7 mouse cellular contexts compared by ENCODE assay signal in genomic region chr2:92008623-92009404, GRCm38 (mm10). TPM values are rescaled to one million over a fixed set of nuclear protein-coding genes. Genes with fewer than 3 reads are reported as not detected.
DNase-seq lines count a peak whose midpoint lies in the region; ATAC-seq and TF ChIP-seq lines count a peak whose summit lies in the region.

No protein-coding gene starts in this region.

- no peak for TF ChIP-seq CTCF in forebrain, postnatal 0 days (IDR thresholded peaks at IDR 0.05; ENCODE audit: low read depth)
- TF ChIP-seq CTCF in lung, postnatal 0 days (IDR thresholded peaks at IDR 0.05) = no peak

- 3% methylated on average over 20 of the region's 20 CpGs for WGBS in forebrain, postnatal 0 days
- WGBS in lung, postnatal 0 days = 2% methylated on average over 20 of the region's 20 CpGs

- H3K27me3 ChIP-seq in forebrain, postnatal 0 days (ENCODE audit: insufficient read depth, low read length) = no peaks in the 10 kb centered on the region
- no peaks in the 10 kb centered on the region for H3K27me3 ChIP-seq in lung, postnatal 0 days (replicated peaks; ENCODE audit: insufficient read depth, low read length)

- peak overlapping the region; percentile 58 for H3K4me3 ChIP-seq in forebrain, postnatal 0 days (ENCODE audit: low read depth, low read length)
- H3K4me3 ChIP-seq in lung, postnatal 0 days (ENCODE audit: low read depth, low read length) = peak overlapping the region; percentile 46

- peak overlapping the region; percentile 62 for H3K9ac ChIP-seq in forebrain, postnatal 0 days
- peak overlapping the region; percentile 67 for H3K9ac ChIP-seq in lung, postnatal 0 days (replicated peaks; ENCODE audit: low read depth)

- TF ChIP-seq EP300 in lung, postnatal 0 days (IDR thresholded peaks at IDR 0.05) = peak; percentile 63; the same call in 1 of the 2 replicates

- peak overlapping the region; percentile 84 for H3K27ac ChIP-seq in forebrain, postnatal 0 days (ENCODE audit: low read depth, low read length)
- peak overlapping the region; percentile 93 for H3K27ac ChIP-seq in lung, postnatal 0 days (ENCODE audit: low read length)

- peak overlapping the region; percentile 93 for H3K4me2 ChIP-seq in forebrain, postnatal 0 days (ENCODE audit: low read depth)
- peak overlapping the region; percentile 81 for H3K4me2 ChIP-seq in lung, postnatal 0 days (replicated peaks; ENCODE audit: low read depth, low read length)

- no peaks in the 10 kb centered on the region for H3K9me3 ChIP-seq in forebrain, postnatal 0 days (ENCODE audit: low read length)
- H3K9me3 ChIP-seq in lung, postnatal 0 days (ENCODE audit: low read length) = no peaks in the 10 kb centered on the region

- peak; percentile 25 to 41 for DNase-seq in left cerebral cortex, adult 18-20 months (ENCODE audit: low spot score in 2 of 2)
- no peak for DNase-seq in left cerebral cortex, adult 11 months (ENCODE audit: low spot score)
- peak; percentile 69 for DNase-seq in brain, adult 2 months (ENCODE audit: low read depth, low spot score)
- DNase-seq in forebrain, postnatal 0 days = no peak
- peak; percentile 79 for DNase-seq in lung, postnatal 0 days (ENCODE audit: low spot score)
- no peak for DNase-seq in urinary bladder, postnatal 25 days (ENCODE audit: low spot score)

- H3K4me1 ChIP-seq in forebrain, postnatal 0 days (ENCODE audit: insufficient read depth) = peaks cover 4% of the 10 kb centered on the region; the same call in 1 of the 2 replicates
- H3K4me1 ChIP-seq in lung, postnatal 0 days (ENCODE audit: insufficient read depth, low read depth, low read length) = peaks cover 16% of the 10 kb centered on the region

- peak; percentile 27 for ATAC-seq in forebrain, postnatal 0 days
- ATAC-seq in lung, postnatal 0 days = peak; percentile 6
- no peak for ATAC-seq in monocyte, adult 5-6 weeks (replicated peaks; ENCODE audit: insufficient number of reproducible peaks, low FRiP score, low TSS enrichment, poor library complexity, severe bottlenecking)

- H3K36me3 ChIP-seq in forebrain, postnatal 0 days (ENCODE audit: insufficient read depth) = no peaks in the 10 kb centered on the region
- no peaks in the 10 kb centered on the region for H3K36me3 ChIP-seq in lung, postnatal 0 days (ENCODE audit: insufficient read depth, low read length)

RNA-seq across cellular contexts. Expression of gene Creb3l1, which starts 15.5 kb away (rescaled TPM):
- total RNA-seq in left cerebral cortex, adult 18-20 months (2021) = 1 to 10 TPM; 2.3 to 2.6 TPM
- total RNA-seq in forebrain, postnatal 0 days (2014; rRNA removed) = 1.4 and 2.0 TPM in 2 replicates
- 2.9 TPM in 2 replicates for polyA plus RNA-seq in forebrain, postnatal 0 days (2015; fragmentation: Nextera tagmentation; extraction: Ambion mirVana)
- 7.0 and 8.1 TPM in 2 replicates for polyA plus RNA-seq in lung, postnatal 0 days (2015; fragmentation: Nextera tagmentation; extraction: Ambion mirVana)
- total RNA-seq in monocyte, adult 5-6 weeks (2017) = 0.78 TPM in 1 of 3 replicates, not detected in the others

RNA-seq across cellular contexts. Expression of gene Dgkz, which starts 33.1 kb away (rescaled TPM):
- total RNA-seq in left cerebral cortex, adult 18-20 months (2021) = 100 to 1,000 TPM; 491 to 526 TPM
- 112 and 116 TPM in 2 replicates for total RNA-seq in forebrain, postnatal 0 days (2014; rRNA removed)
- 29.1 and 31.4 TPM in 2 replicates for polyA plus RNA-seq in forebrain, postnatal 0 days (2015; fragmentation: Nextera tagmentation; extraction: Ambion mirVana)
- 50.7 and 54.0 TPM in 2 replicates for polyA plus RNA-seq in lung, postnatal 0 days (2015; fragmentation: Nextera tagmentation; extraction: Ambion mirVana)
- total RNA-seq in monocyte, adult 5-6 weeks (2017) = 83.0 to 148 TPM (median 110 TPM) in 3 replicates

Comparison
In these comparisons a context has a peak if more than half of its experiments do, and no peak if none do; other contexts are left out.
1. DNase-seq: peak in left cerebral cortex, adult 18-20 months (2 of 2), brain, adult 2 months (single experiment) and lung, postnatal 0 days (single experiment); none in left cerebral cortex, adult 11 months (single experiment), forebrain, postnatal 0 days (single experiment) and urinary bladder, postnatal 25 days (single experiment).